Mouse (Mus musculus) inflammation-experienced regulatory T-cells (primary cell): ENCODE data around the gene Rgs10. TPM values are rescaled to one million over a fixed set of nuclear protein-coding genes. Genes with fewer than 3 reads are reported as not detected.

Experiments
- polyA plus RNA-seq, 2 experiments: library from polyadenylated mRNA; unstranded; fragments of 100-300 nt; shearing (Covaris generic); gene quantifications; one replicate each; pipeline ENCODE4 v1.2.1; 2017

The Rgs10 gene
- 100 to 1,000 TPM; 214 to 318 TPM for polyA plus RNA-seq

DNA sequence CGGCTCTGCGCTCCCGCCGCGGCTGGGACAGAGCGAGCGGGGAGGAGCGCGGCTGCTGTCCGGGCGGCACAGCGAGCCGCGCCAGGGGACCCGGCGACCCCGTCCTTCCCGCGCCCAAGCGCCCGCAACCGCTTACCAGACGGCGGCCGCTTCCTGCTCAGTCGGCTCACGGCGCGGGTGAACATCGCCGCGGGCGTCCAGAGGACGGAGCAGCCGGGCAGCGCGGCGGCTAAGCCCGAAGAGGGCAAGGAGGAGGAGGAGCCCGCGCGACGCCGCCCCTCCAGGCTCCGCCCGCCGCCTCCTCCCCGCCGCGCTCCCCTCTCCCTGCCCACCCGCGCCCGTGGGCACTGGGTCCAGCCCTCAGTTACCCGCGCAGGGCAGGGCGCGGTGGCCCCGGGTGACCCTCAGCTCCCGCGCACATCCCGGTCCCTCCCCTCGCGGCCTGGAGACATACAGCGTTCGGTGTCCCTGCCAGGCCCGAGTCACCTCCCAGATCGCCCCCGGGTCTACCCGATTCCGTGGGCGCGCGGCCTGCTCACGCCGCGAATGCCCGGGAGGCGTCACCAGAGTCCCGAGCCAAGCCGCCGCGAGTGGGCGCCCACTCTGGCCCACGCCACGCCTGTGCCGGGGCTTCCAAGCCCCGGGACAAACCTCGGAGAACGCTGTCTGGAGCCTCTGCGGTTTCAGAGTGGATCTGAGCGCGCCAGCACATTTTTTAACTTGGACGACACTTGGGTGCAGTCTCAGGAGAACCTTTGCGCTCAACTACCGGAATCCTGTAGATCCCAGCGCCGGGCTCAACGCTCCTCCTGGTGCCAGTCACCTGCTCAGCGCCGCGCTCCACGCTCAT lies at the start of gene Rgs10:
Rgs10 (minus strand) TSS at position 829 of the 850 bp plus-strand sequence.

GRCm38 (mm10) chr7:128461285-128462215 lies 43.0 kb upstream of the Rgs10 start, which contains the start of gene Tial1:
Gene Tial1, minus strand, starts transcription at chr7:128461717.

Other genes with a start within 250 kb of the Rgs10 start
- under 1 TPM in 1 of 2 experiments, not detected in 1; 0.31 TPM for gene Cox6a2, start 212.4 kb downstream of the Rgs10 start, polyA plus RNA-seq
- 10 to 100 TPM; 10.9 to 20.7 TPM for gene Armc5, start 181.4 kb downstream of the Rgs10 start, polyA plus RNA-seq
- 1 to 10 TPM; 1.8 to 3.2 TPM for gene 9130023H24Rik, start 180.7 kb downstream of the Rgs10 start, polyA plus RNA-seq
- 1 to 10 TPM; 1.7 to 1.8 TPM for gene Tgfb1i1, start 171.9 kb downstream of the Rgs10 start, polyA plus RNA-seq
- under 1 TPM; 0.25 to 0.88 TPM for gene Slc5a2, start 153.1 kb downstream of the Rgs10 start, polyA plus RNA-seq
- 10 to 100 TPM; 25.9 to 34.9 TPM for gene BC017158, start 120.6 kb downstream of the Rgs10 start, polyA plus RNA-seq
- gene Tial1, start 43.0 kb upstream of the Rgs10 start, polyA plus RNA-seq = 10 to 100 TPM; 34.4 to 43.5 TPM
- gene Bag3, start 104.9 kb upstream of the Rgs10 start, polyA plus RNA-seq = 10 to 100 TPM; 11.6 to 13.0 TPM
- gene Inpp5f, start 192.6 kb upstream of the Rgs10 start, polyA plus RNA-seq = 10 to 100 TPM; 34.8 to 65.7 TPM